Mouse (Mus musculus): ENCODE results near the gene Arf5.

- TF ChIP-seq CTCF (IDR thresholded peaks at IDR 0.05; ENCODE audit: extremely low read depth, insufficient read depth, insufficient read length, insufficient replicate concordance) = no peak
- no peak for TF ChIP-seq POLR2A (IDR thresholded peaks at IDR 0.05; ENCODE audit: low read depth, low read length)
Measured at GRCm38 (mm10) chr6:28389038-28389437, 34.3 kb upstream of the Arf5 start.

Measured in spleen, adult 2 months (tissue).